Mouse (Mus musculus) E14TG2a.4 (cell line): Measurements from ENCODE around the gene Macrod2.

Source experiments
- CTCF ChIP-seq: conservative IDR thresholded peaks from 2 replicates; pipeline ENCODE4 v1.5.1; 2014; ENCODE audit warnings: low read length
- POU5F1 ChIP-seq: IDR thresholded peaks from 2 replicates; pipeline ENCODE4 v1.6.1; 2014; ENCODE audit warnings: low read length, borderline replicate concordance

DNA sequence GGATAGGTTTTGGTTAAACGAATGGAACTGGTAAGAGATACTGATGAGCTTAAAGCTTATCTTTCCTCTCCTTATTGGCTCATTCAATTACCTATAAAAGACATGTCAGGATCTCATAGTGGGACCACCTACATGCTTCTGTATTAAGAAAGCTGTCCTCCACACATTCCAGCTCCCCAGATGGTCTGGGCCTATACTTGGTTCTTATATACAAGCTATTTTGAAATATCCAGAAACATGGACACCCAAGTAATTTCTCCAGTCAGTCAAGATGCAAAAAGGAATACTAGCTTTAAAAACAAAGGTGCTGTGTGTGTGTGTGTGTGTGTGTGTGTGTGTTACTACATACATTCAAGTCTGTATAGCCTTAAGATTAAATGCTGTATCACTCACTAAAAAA lies 833.7 kb downstream of the Macrod2 start:
- TF ChIP-seq CTCF (no peak), POU5F1 (no peak)
